Mouse (Mus musculus): ENCODE results near the gene Hnrnpdl.

Hnrnpdl gene

DNA sequence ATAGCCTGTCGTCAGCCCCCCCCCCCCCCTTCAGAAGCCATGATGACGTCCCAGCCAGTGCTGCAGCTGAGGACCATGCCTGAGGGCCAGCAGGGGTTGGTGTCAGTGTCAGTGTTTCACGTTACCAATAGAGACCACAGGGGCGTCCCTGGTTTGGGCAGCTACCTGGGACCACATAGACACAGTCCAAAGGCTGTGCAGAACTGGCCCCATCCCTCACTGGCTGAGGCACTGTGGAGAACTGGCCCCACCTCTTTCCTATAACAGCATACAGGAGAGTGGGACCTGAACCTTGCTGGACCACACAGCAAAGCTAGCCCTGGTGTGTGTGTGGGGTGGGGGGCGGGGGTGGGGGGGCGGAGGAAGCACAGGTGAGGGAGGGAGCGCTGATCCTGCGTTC lies 39.0 kb downstream of the Hnrnpdl start:
- no peak for DNase-seq

DNA sequence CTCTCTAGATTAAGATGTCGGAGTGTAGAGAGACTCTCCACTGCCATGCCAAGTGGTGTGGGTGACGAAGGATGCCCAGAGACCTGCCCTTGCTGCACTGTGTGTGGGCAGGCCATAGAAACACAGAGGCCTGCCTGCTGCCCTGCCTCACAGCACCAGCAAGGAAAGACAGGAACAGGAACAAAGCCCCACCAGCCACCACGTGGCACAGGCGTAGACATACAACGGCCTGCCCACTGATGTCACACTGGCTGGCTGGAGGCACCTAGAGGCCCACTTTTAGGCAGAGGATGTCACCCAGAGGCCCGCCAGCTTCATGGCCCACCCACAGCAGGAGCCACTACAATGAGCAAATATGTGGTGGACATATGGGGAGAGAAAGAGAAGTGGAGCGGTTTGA lies 39.4 kb downstream of the Hnrnpdl start:
- DNase-seq = no peak

DNA sequence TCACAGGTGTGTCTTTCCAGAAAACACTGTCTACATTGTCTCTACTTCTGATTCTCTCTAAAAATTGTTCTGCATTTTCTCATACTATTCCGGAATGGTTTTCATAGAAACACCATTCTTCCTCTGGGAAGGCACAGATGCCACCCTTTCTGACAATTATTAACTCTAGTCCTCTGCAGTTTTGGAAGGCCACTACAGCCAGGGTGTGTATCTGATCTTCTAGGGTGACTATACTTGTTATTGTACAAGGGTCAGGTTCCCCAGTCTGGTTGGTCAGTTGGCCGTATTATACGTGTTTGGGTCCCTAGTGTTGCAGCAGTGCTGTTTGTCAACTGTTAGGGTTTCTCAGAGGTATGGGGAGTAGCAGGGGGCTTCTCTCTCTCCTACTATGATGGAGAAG lies 44.8 kb downstream of the Hnrnpdl start:
- DNase-seq = no peak

DNA sequence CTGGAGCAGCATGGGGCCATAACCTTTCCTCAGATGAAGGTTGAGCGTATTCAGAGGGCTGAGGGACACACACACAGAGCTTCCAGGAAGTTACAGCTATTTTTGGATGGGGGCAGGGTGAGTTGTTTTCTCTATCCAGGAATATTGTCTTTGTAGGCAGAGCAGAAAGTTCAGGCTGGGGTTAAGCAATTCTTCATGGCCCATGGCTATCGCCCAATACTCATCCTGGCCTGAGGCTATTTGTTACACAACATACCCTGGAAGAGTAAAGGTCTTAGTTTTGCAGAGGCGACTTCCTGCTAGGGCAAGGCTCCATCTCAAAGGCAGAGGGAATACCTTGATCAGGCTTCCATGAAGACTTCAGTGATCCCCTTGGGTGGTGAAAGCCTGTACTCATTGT lies 45.3 kb downstream of the Hnrnpdl start:
- DNase-seq = no peak
